Mouse (Mus musculus): ENCODE results near the gene Clec2l.

The Clec2l gene

GRCm38 (mm10) chr6:38702810-38703399 lies 40.0 kb downstream of the Clec2l start:
- in situ Hi-C loops (cut with MboI; ENCODE audit: low pct_unique_long_range_greater_than_20kb in 1 of 2, low sequenced_read_pairs in 2 of 2, unreplicated experiment in 1 of 2), result no loop called here

- in situ Hi-C loops (cut with MboI; ENCODE audit: low pct_unique_long_range_greater_than_20kb in 1 of 2, low sequenced_read_pairs in 2 of 2, unreplicated experiment in 1 of 2), result no loop called here
These were observed 40.7 kb downstream of the Clec2l start for GRCm38 (mm10) chr6:38703526-38703925.

- in situ Hi-C loops (cut with MboI; ENCODE audit: low pct_unique_long_range_greater_than_20kb in 1 of 2, low sequenced_read_pairs in 2 of 2, unreplicated experiment in 1 of 2), result no loop called here
These were observed 41.6 kb downstream of the Clec2l start for GRCm38 (mm10) chr6:38704264-38704984.

- in situ Hi-C loops (cut with MboI; ENCODE audit: low pct_unique_long_range_greater_than_20kb in 1 of 2, low sequenced_read_pairs in 2 of 2, unreplicated experiment in 1 of 2), result no loop called here
These were observed 47.6 kb downstream of the Clec2l start for GRCm38 (mm10) chr6:38710449-38710848.

GRCm38 (mm10) chr6:38713957-38714898 lies 51.4 kb downstream of the Clec2l start:
- in situ Hi-C loops (cut with MboI; ENCODE audit: low pct_unique_long_range_greater_than_20kb in 1 of 2, low sequenced_read_pairs in 2 of 2, unreplicated experiment in 1 of 2), result no loop called here

- in situ Hi-C loops (cut with MboI; ENCODE audit: low pct_unique_long_range_greater_than_20kb in 1 of 2, low sequenced_read_pairs in 2 of 2, unreplicated experiment in 1 of 2), result no loop called here
These were observed 53.0 kb downstream of the Clec2l start for GRCm38 (mm10) chr6:38715881-38716280.

- in situ Hi-C loops (cut with MboI; ENCODE audit: low pct_unique_long_range_greater_than_20kb in 1 of 2, low sequenced_read_pairs in 2 of 2, unreplicated experiment in 1 of 2), result no loop called here
These were observed 55.8 kb downstream of the Clec2l start for GRCm38 (mm10) chr6:38718625-38719024.

GRCm38 (mm10) chr6:38719229-38719628 lies 56.4 kb downstream of the Clec2l start:
- in situ Hi-C loops (cut with MboI; ENCODE audit: low pct_unique_long_range_greater_than_20kb in 1 of 2, low sequenced_read_pairs in 2 of 2, unreplicated experiment in 1 of 2), result no loop called here

- in situ Hi-C loops (cut with MboI; ENCODE audit: low pct_unique_long_range_greater_than_20kb in 1 of 2, low sequenced_read_pairs in 2 of 2, unreplicated experiment in 1 of 2), result no loop called here
These were observed 58.5 kb downstream of the Clec2l start for GRCm38 (mm10) chr6:38721361-38721760.

- in situ Hi-C loops (cut with MboI; ENCODE audit: low pct_unique_long_range_greater_than_20kb in 1 of 2, low sequenced_read_pairs in 2 of 2, unreplicated experiment in 1 of 2), result loop anchor here in 1 of 2 experiments (25.0 kb wide), 1 partner anchor 187 kb away; no protein-coding TSS in a partner anchor
These were observed 62.6 kb downstream of the Clec2l start for GRCm38 (mm10) chr6:38725515-38725914.

Data from mouse embryonic stem cell (cell line).